Mouse (Mus musculus) layer of hippocampus, postnatal 10 days (tissue): ENCODE measurements at regions not wholly inside any gene's neighbourhood (a gene's known extent, or its start where the extent isn't known, plus 50 kb on each side); places are given as distances from the start of the nearest gene placed in this dataset.

ENCODE experiments used
- DNase-seq, 2 experiments: peaks; one replicate each; pipeline ENCODE4 v3.0.0; 2021; ENCODE audit warnings: low spot score in 2 of 2

- DNase-seq: no peak
Observed at GRCm38 (mm10) chr19:37831406-37831805, 133.8 kb downstream of the Cyp26a1 start.

GRCm38 (mm10) chr19:37836900-37837299 is 139.3 kb downstream of the Cyp26a1 start:
- DNase-seq: no peak
